Mouse (Mus musculus) erythroblast, embryonic 14.5 days (primary cell): ENCODE measurements around the gene Tppp. TPM values are rescaled to one million over a fixed set of nuclear protein-coding genes. Genes with fewer than 3 reads are reported as not detected.
"Not testable (repeated sequence)": the region's sequence is repeated elsewhere in the genome, so short reads cannot be mapped to it uniquely, and the experiment has no call there.

Source experiments
- H3K27me3 ChIP-seq: 2 replicates; pipeline ENCODE4 v1.6.1; 2012; ENCODE audit warnings: inconsistent platforms; ENCODE audit not compliant: control insufficient read depth
- H3K36me3 ChIP-seq: 2 replicates; pipeline ENCODE4 v1.6.1; 2012; ENCODE audit warnings: mild to moderate bottlenecking, inconsistent platforms; ENCODE audit not compliant: control insufficient read depth
- H3K4me1 ChIP-seq: 2 replicates; pipeline ENCODE4 v1.6.1; 2012; ENCODE audit warnings: inconsistent platforms; ENCODE audit not compliant: control insufficient read depth
- H3K4me3 ChIP-seq: replicated peaks from 2 replicates; pipeline ENCODE3; 2012; ENCODE audit warnings: moderate library complexity, mild to moderate bottlenecking, inconsistent platforms
- H3K9me3 ChIP-seq: 2 replicates; pipeline ENCODE4 v1.6.1; 2012; ENCODE audit warnings: low read length, inconsistent platforms, mixed read lengths; ENCODE audit not compliant: control insufficient read depth
- GATA1 ChIP-seq: IDR thresholded peaks from 2 replicates; pipeline ENCODE4 v1.6.1; 2012; ENCODE audit warnings: low read length, inconsistent platforms, mixed read lengths
- TAL1 ChIP-seq: IDR thresholded peaks from 3 replicates; pipeline ENCODE4 v1.6.1; 2012; ENCODE audit warnings: low read length, inconsistent platforms, mixed read lengths
- polyA plus RNA-seq: library from polyadenylated mRNA; stranded (reverse); fragments of >175 nt; gene quantifications from 2 replicates; pipeline ENCODE4 v1.2.3, GENCODE M21; 2012

The Tppp gene
- polyA plus RNA-seq, 1 experiment, result not detected

DNA sequence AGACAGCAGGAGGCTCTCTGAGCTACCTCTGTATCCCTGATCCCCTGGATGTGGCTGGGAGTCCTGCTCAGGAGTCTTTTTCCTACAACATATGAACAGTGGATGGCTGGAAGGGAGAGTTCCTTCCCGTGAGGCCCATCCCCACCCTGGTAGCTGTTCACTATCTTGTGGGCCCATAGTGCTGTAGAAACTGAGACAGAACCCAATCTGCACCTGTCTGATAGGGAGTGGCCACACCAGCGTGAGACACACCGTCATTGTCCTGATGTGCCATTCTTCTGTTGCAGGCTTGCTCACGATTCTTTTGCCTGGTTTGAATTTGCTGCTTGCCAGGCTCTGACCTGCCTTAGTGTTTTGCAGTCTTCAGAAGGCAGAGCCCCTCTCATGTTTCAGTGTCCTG lies 8.2 kb downstream of the Tppp start:
- Histone ChIP-seq H3K36me3 (no peaks in the 10 kb centered on the region), H3K4me3 (no peak overlapping the region), H3K9me3 (no peaks in the 10 kb centered on the region), H3K27me3 (peaks cover 28% of the 10 kb centered on the region), H3K4me1 (peaks cover 16% of the 10 kb centered on the region)
- no peak for TF ChIP-seq TAL1
- no peak for TF ChIP-seq GATA1

DNA sequence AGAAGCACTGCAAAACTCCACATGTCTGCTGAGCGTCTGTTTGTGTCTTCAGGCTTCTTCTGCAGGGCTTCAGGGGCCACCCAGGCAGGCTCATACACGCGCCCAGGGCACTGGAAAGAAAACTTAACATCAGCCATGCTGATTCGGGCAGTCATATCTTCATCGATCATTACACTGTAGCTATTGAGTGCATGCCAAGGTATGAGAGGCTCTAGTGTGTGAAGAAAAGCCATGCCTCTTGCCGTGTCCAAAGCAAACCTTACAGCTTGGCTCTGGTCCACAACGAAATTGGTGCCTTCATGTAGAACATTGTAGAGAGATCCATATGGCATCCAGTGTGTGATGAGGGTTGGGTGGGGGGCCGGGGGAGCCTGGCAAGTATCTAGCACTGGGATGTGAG lies 9.8 kb downstream of the Tppp start:
- not testable (repeated sequence) for H3K4me3 ChIP-seq, H3K9me3 ChIP-seq
- H3K27me3 ChIP-seq, result peaks cover 13% of the 10 kb centered on the region

GRCm38 (mm10) chr13:74025151-74026081 lies 16.2 kb downstream of the Tppp start:
- Histone ChIP-seq H3K9me3 (no peaks in the 10 kb centered on the region), H3K27me3 (no peaks in the 10 kb centered on the region), H3K36me3 (no peaks in the 10 kb centered on the region), H3K4me1 (no peaks in the 10 kb centered on the region), H3K4me3 (no peak overlapping the region)
- TF ChIP-seq GATA1 (no peak), TAL1 (no peak)

More for the DNA sequence above, 9.8 kb downstream of the Tppp start:
- peaks cover 16% of the 10 kb centered on the region for H3K4me1 ChIP-seq
- H3K36me3 ChIP-seq, result not testable (repeated sequence)

DNA sequence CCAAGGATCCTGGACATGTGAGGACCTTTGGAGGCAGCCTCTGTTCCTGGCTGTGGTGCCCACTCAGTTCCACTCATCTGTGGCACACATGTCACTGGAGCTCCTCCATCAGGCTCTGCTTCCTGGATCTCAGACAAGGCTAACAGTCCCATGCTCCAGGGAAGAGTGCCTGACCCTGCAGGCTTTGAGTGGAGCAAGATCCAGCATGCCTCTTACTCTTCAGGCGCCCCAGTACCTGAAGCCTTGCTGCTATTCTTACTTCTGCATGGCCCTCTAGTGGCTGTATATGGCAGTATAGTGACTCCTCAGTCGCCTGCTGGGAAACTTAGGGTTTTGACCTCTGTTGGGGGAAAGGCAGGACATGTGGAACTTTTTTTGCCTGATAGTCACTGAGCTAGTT lies 17.0 kb downstream of the Tppp start:
- H3K27me3 ChIP-seq, result no peaks in the 10 kb centered on the region
- no peaks in the 10 kb centered on the region for H3K4me1 ChIP-seq
- H3K4me3 ChIP-seq, result no peak overlapping the region
- TF ChIP-seq TAL1 (no peak), GATA1 (no peak)
- H3K9me3 ChIP-seq, result no peaks in the 10 kb centered on the region
- no peaks in the 10 kb centered on the region for H3K36me3 ChIP-seq

DNA sequence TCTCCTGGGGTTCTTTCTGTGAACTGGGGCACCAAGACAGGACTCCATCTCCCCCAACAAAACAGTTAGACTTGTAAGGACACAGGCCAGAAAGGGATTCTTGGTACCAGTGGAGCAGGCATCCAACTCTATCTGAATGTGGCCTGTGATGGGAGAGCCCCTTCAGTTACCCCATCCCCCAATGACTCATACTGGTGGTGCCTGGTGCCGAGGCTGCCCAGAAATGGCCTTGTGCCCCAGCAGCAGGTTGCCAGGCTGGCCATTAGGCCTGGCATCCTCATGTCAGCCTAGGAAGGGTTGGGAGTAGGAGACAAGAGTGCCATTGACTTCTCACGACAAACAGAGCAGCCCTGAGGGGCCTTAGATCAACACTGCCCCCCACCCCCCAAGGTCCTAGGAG lies 18.9 kb downstream of the Tppp start:
- H3K27me3 ChIP-seq, result no peaks in the 10 kb centered on the region
- H3K9me3 ChIP-seq, result no peaks in the 10 kb centered on the region
- TF ChIP-seq TAL1 (no peak), GATA1 (no peak)
- H3K36me3 ChIP-seq, result peaks cover 4% of the 10 kb centered on the region; the same call in 1 of the 2 replicates
- H3K4me3 ChIP-seq, result no peak overlapping the region
- no peaks in the 10 kb centered on the region for H3K4me1 ChIP-seq

DNA sequence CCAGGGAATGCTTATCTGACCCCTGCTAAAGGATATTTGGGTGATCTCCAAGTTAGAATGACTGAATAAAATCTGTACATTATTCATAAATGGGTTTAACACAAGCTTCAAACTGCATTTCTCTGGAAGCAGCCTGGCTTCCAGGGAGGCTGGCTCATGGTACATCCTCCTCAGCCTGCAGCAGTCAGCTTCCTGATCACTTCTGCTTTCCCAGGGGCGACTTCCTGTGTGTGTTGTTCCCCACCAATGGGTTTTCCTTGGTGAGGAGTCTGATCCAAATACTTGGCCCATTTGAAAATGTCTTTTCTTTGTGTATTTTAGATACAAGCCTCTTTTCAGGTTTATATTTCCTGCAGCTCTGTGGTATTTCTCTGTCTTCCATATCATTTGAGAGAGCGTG lies 19.8 kb downstream of the Tppp start:
- TF ChIP-seq TAL1 (no peak), GATA1 (no peak)
- Histone ChIP-seq H3K9me3 (no peaks in the 10 kb centered on the region), H3K4me1 (no peaks in the 10 kb centered on the region), H3K4me3 (no peak overlapping the region), H3K27me3 (no peaks in the 10 kb centered on the region), H3K36me3 (peaks cover 4% of the 10 kb centered on the region; the same call in 1 of the 2 replicates)

- TF ChIP-seq TAL1 (no peak), GATA1 (no peak)
- H3K4me3 ChIP-seq, result no peak overlapping the region
- H3K9me3 ChIP-seq, result no peaks in the 10 kb centered on the region
- H3K27me3 ChIP-seq, result no peaks in the 10 kb centered on the region
- no peaks in the 10 kb centered on the region for H3K4me1 ChIP-seq
- peaks cover 9% of the 10 kb centered on the region for H3K36me3 ChIP-seq
Observed at GRCm38 (mm10) chr13:74030691-74031090, 21.5 kb downstream of the Tppp start.

DNA sequence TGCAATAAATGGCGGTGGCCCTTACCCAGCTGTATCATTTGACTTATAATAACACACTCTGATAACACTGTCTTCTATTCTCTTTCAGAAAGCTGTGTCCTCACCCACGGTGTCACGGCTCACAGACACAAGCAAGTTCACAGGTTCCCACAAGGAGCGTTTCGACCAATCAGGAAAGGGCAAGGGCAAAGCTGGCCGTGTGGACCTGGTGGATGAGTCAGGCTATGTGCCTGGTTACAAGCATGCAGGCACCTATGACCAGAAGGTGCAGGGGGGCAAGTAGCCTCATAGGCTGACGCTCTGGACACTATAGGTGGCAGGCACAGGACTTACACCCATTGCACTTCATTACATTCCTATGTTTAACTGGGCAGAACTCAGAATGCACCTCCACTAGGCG lies 21.9 kb downstream of the Tppp start:
- Histone ChIP-seq H3K4me3 (no peak overlapping the region), H3K36me3 (peaks cover 13% of the 10 kb centered on the region), H3K9me3 (no peaks in the 10 kb centered on the region), H3K27me3 (no peaks in the 10 kb centered on the region), H3K4me1 (no peaks in the 10 kb centered on the region)
- TF ChIP-seq TAL1 (no peak), GATA1 (no peak)

DNA sequence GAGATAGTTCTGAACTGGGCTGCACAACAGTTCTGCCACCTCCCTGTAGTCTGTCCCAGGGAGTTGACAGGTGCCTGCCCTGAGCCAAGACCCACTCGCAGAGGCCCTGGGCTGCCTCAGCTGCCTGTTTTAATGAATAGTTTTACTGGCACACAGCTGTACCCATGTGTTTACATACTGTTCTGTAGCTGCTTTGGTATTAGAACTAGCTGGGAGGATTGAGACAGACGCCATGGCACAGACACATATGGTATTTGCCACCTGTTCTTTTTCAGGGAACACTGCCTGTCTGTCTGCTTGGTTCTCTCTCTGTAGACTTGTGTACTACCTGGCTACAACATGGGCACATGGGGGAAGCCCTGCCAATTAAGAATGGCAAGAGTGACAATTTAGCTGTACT lies 25.5 kb downstream of the Tppp start:
- Histone ChIP-seq H3K36me3 (peaks cover 44% of the 10 kb centered on the region), H3K27me3 (no peaks in the 10 kb centered on the region), H3K4me1 (no peaks in the 10 kb centered on the region), H3K4me3 (no peak overlapping the region), H3K9me3 (no peaks in the 10 kb centered on the region)
- no peak for TF ChIP-seq TAL1
- TF ChIP-seq GATA1, result no peak
